Mouse (Mus musculus): ENCODE data around the gene Kndc1. TPM values are rescaled to one million over a fixed set of nuclear protein-coding genes. Genes with fewer than 3 reads are reported as not detected.

The Kndc1 gene
- not detected in 2 replicates for polyA plus RNA-seq (2012; ENCODE audit: insufficient read depth, insufficient read length, missing spikeins)

DNA sequence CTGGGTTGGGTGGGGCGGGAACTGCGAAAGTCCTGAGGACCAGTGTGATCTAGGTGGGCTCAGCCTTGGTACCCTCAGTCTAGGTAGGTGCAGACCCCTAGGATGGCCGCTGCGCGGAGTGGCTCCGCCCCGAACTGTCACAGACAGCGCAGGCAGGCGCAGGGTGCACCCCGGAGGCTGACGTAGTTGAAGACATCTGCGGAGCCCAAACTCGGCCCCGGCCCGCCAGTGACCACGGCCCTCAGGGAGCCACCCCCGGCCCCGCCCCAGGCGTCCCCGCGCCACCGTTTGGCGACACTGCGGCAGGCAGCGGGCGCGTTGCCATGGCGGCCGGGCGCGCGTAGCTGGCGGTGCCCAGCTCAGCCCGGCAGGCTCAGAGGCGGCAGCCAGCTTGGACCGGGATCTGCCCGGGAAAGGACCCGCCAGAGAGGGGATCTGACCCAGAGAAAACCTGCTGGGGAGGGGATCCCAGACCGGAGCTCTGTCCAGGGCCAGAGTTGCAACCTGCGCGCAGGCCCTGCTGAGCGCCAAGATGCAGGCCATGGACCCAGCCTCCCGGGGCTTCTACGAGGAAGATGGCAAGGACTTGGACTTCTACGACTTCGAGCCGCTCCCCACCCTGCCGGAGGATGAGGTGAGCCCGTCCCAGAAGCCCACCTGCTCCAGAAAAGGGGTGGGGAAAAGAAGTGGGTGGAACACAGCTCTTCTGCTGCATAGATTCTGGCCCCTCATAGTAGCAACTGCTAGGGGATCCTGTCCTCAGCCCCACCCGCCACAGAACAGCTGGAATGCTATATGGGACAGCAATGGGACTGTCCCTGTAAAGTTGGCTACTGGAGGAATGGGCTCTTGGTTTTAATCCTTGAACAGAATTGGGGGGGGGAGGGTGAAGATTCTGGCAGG lies at the start of gene Kndc1:
TSS of gene Kndc1 (plus strand) at position 42 of the 903 bp plus-strand sequence.
- H3K4me3 ChIP-seq (ENCODE audit: insufficient read depth, low read length), result no peak within 1 kb of the TSS
- no peaks in the 10 kb centered on the region for H3K4me1 ChIP-seq (ENCODE audit: control insufficient read depth, insufficient read depth, low read length)
- TF ChIP-seq POLR2A (IDR thresholded peaks at IDR 0.05; ENCODE audit: borderline replicate concordance, low read depth, low read length) (no peak), CTCF (IDR thresholded peaks at IDR 0.05; ENCODE audit: low read depth, low read length) (no peak)

DNA sequence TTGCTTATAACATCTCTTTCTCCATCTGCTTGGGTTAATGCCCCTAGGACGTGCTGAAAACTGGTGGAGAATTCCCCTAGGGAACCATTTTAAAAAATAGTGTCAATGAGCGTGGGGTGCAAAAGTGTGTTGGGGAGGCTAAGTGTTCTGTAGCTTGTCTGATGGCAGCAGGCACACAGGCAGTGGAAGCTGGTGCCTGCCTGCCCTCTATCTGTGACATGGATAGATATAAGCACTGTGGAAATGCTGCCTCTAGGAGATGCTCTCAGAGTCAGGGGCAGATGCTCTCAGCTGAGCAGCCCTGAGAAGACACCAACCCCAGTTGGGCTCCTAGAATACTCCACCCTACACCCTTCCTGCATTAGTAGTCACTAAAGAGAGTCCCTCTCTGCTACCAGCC lies 49.4 kb upstream of the Kndc1 start:
- Histone ChIP-seq H3K4me1 (ENCODE audit: control insufficient read depth, insufficient read depth, low read length) (no peaks in the 10 kb centered on the region), H3K27ac (ENCODE audit: insufficient read depth, low read depth, low read length) (no peak overlapping the region), H3K4me3 (ENCODE audit: insufficient read depth, low read length) (no peak overlapping the region)
- TF ChIP-seq POLR2A (IDR thresholded peaks at IDR 0.05; ENCODE audit: borderline replicate concordance, low read depth, low read length) (no peak), CTCF (IDR thresholded peaks at IDR 0.05; ENCODE audit: low read depth, low read length) (no peak)

More for the DNA sequence above, at the start of gene Kndc1:
- H3K27ac ChIP-seq (ENCODE audit: insufficient read depth, low read depth, low read length), result no peak within 1 kb of the TSS

DNA sequence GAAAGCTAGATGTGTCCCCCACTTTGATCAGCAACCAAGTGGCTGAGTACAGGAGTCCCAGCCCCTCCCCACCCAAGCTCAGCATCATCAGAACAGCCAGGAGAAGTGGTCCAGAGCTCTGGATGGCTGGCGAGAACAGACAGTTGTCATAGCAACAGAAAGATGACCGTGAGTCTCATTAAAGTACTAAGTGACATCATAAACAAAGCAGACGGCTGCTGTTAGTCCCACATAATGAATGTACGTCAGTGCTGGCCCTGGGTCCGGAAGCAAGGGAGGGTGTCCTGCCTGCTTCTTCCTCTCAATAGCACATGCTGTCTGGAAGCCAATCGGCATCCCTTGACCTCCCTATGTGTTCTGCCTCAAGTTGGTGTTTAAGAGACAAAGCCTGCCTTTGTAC lies 44.3 kb upstream of the Kndc1 start:
- H3K4me1 ChIP-seq (ENCODE audit: control insufficient read depth, insufficient read depth, low read length), result no peaks in the 10 kb centered on the region
- TF ChIP-seq CTCF (IDR thresholded peaks at IDR 0.05; ENCODE audit: low read depth, low read length), result no peak
- TF ChIP-seq POLR2A (IDR thresholded peaks at IDR 0.05; ENCODE audit: borderline replicate concordance, low read depth, low read length), result no peak
- H3K27ac ChIP-seq (ENCODE audit: insufficient read depth, low read depth, low read length), result no peak overlapping the region
- no peak overlapping the region for H3K4me3 ChIP-seq (ENCODE audit: insufficient read depth, low read length)

DNA sequence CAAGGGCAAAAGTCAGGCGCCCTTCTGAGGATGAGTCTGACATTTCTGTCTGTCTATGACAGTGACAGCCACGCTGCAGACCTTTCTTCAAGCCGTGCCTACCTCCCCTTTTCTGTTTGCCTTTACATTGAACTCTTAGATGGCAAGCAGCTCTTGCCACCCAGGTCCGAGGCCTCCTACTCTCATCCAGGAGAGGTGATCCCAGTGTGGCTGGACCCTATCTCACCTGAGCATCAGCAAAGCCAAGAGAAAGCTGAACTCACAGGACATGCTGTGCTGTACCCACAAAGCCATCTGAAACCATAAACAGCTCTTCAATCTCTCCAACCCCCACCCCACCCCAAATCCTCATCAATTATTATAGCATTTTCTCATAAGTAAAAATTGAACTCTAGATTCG lies 43.8 kb upstream of the Kndc1 start:
- no peak overlapping the region for H3K27ac ChIP-seq (ENCODE audit: insufficient read depth, low read depth, low read length)
- H3K4me1 ChIP-seq (ENCODE audit: control insufficient read depth, insufficient read depth, low read length), result no peaks in the 10 kb centered on the region
- TF ChIP-seq POLR2A (IDR thresholded peaks at IDR 0.05; ENCODE audit: borderline replicate concordance, low read depth, low read length) (no peak), CTCF (IDR thresholded peaks at IDR 0.05; ENCODE audit: low read depth, low read length) (no peak)
- no peak overlapping the region for H3K4me3 ChIP-seq (ENCODE audit: insufficient read depth, low read length)

DNA sequence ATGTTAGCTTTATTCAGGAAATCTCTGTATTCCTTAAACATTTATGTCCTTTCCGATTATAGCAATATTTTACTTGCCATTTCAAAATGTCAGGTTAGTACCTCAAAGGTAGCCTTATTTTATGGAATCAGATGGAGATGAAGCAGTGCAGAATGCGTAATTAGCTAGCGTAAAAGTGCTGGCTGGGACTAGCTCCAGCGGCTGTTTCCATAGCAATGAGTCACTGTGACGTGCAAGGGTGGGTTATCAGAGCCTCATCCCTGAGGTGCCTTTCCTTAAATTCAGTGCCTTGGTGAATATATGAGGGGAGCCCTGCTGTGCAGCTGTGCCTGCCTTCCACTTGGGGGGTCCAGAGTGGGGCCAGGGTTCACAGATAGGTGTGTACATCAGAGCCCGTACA lies 43.4 kb upstream of the Kndc1 start:
- H3K27ac ChIP-seq (ENCODE audit: insufficient read depth, low read depth, low read length), result no peak overlapping the region
- TF ChIP-seq CTCF (IDR thresholded peaks at IDR 0.05; ENCODE audit: low read depth, low read length) (no peak), POLR2A (IDR thresholded peaks at IDR 0.05; ENCODE audit: borderline replicate concordance, low read depth, low read length) (no peak)

DNA sequence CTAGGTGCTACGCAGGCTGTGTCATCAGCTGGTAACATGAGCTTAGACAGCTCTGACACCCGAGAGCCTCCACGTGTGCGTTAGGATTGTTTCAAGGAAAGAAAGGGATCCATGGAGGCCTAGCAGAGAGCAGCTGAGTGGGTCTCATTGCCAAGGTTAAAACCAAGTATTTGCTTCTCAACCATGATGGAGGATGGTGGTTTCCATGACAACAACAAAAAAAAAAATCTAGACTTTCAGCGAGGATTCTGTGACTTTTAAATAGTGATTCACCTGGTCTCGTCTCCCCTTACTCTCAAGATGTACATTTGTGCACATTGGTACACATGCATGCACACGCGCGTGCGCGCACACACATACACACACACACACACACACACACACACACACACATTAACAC lies 39.2 kb upstream of the Kndc1 start:
- TF ChIP-seq CTCF (IDR thresholded peaks at IDR 0.05; ENCODE audit: low read depth, low read length) (no peak), POLR2A (IDR thresholded peaks at IDR 0.05; ENCODE audit: borderline replicate concordance, low read depth, low read length) (no peak)
- H3K4me3 ChIP-seq (ENCODE audit: insufficient read depth, low read length), result no peak overlapping the region
- no peaks in the 10 kb centered on the region for H3K4me1 ChIP-seq (ENCODE audit: control insufficient read depth, insufficient read depth, low read length)
- H3K27ac ChIP-seq (ENCODE audit: insufficient read depth, low read depth, low read length), result no peak overlapping the region

More for the DNA sequence above, 43.4 kb upstream of the Kndc1 start:
- Histone ChIP-seq H3K4me1 (ENCODE audit: control insufficient read depth, insufficient read depth, low read length) (no peaks in the 10 kb centered on the region), H3K4me3 (ENCODE audit: insufficient read depth, low read length) (no peak overlapping the region)

DNA sequence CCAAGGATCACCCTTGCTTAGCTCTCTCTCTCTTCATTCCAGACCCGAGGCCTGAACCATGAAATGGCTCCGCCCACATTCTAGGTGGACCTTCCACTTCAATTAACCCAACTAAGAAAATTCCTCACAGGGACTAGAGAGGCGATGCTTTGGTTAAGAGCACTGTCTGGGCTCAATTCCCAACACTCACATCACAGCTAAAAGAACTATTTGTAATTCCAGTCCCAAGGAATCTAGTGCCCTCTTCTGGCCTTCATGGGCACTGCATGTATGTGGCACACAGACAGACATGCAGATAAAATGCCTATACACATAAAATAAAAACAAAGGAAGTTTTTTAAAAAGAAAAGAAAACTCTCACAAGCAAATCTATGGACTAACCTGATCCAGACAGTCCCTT lies 33.1 kb upstream of the Kndc1 start:
- Histone ChIP-seq H3K4me1 (ENCODE audit: control insufficient read depth, insufficient read depth, low read length) (no peaks in the 10 kb centered on the region), H3K27ac (ENCODE audit: insufficient read depth, low read depth, low read length) (no peak overlapping the region), H3K4me3 (ENCODE audit: insufficient read depth, low read length) (no peak overlapping the region)
- TF ChIP-seq CTCF (IDR thresholded peaks at IDR 0.05; ENCODE audit: low read depth, low read length) (no peak), POLR2A (IDR thresholded peaks at IDR 0.05; ENCODE audit: borderline replicate concordance, low read depth, low read length) (no peak)

DNA sequence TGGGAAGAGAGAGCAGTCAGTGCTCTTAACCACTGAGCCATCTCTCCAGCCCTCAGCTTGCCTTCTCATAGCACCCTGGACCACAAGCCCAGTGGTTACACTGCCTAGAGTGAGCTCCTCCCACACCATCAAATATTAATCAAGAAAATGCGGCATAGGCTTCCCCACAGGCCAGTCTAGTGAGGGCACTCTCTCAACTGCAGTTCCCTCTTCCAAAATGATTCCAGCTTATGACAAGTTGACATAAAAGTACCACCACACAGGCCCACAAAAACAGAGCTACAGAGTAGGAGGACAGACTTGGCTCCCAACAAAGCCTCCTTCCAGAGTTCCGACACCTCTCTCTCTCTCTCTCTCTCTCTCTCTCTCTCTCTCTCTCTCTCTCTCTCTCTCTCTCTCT lies 31.4 kb upstream of the Kndc1 start:
- Histone ChIP-seq H3K27ac (ENCODE audit: insufficient read depth, low read depth, low read length) (no peak overlapping the region), H3K4me1 (ENCODE audit: control insufficient read depth, insufficient read depth, low read length) (no peaks in the 10 kb centered on the region), H3K4me3 (ENCODE audit: insufficient read depth, low read length) (no peak overlapping the region)
- TF ChIP-seq CTCF (IDR thresholded peaks at IDR 0.05; ENCODE audit: low read depth, low read length), result no peak
- TF ChIP-seq POLR2A (IDR thresholded peaks at IDR 0.05; ENCODE audit: borderline replicate concordance, low read depth, low read length), result no peak

DNA sequence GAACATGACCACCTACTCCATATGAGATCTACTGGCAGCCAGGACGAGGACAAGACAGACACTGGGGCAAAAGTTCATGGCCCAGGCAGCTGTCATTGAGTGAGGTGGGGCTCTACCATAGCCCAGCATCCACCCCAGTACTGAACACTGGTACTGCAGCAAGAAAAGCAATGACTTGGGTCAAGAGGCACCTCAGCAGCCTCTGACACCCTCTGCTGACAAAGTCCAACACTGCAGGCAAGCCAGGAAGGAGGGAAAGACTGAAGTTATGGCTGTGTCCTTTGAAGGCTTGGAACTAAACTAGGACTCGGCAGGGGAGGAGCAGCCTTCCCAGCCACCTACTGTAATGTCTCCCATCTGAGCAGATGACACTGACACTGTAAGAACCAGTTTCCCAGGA lies 30.2 kb upstream of the Kndc1 start:
- no peak overlapping the region for H3K27ac ChIP-seq (ENCODE audit: insufficient read depth, low read depth, low read length)
- no peak overlapping the region for H3K4me3 ChIP-seq (ENCODE audit: insufficient read depth, low read length)
- no peaks in the 10 kb centered on the region for H3K4me1 ChIP-seq (ENCODE audit: control insufficient read depth, insufficient read depth, low read length)
- TF ChIP-seq POLR2A (IDR thresholded peaks at IDR 0.05; ENCODE audit: borderline replicate concordance, low read depth, low read length) (no peak), CTCF (IDR thresholded peaks at IDR 0.05; ENCODE audit: low read depth, low read length) (no peak)

DNA sequence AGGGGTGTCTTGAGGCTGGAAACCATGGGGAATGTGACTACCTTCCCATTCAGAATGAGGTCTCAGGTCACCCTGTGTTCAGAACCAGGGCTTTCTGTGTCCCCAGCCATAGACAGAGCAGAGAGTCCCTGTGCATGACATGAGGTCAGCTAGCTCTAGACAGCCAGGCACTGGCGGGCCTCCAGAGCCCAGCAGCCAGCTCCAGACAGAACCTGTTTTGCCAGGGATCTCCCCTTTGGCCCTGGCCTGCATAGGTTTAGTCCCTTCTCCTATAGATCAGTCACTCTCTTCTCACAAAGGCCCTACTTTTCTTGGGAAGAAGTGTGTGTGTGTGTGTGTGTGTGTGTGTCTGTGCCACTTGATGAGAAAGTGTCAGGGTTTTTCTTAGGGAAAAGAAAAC lies 29.6 kb upstream of the Kndc1 start:
- Histone ChIP-seq H3K27ac (ENCODE audit: insufficient read depth, low read depth, low read length) (no peak overlapping the region), H3K4me1 (ENCODE audit: control insufficient read depth, insufficient read depth, low read length) (no peaks in the 10 kb centered on the region), H3K4me3 (ENCODE audit: insufficient read depth, low read length) (no peak overlapping the region)
- TF ChIP-seq CTCF (IDR thresholded peaks at IDR 0.05; ENCODE audit: low read depth, low read length), result no peak

All from bone marrow macrophage, adult 2 months (primary cell).